ENCODE assay signal across 23 mouse cellular contexts in the genomic region with DNA sequence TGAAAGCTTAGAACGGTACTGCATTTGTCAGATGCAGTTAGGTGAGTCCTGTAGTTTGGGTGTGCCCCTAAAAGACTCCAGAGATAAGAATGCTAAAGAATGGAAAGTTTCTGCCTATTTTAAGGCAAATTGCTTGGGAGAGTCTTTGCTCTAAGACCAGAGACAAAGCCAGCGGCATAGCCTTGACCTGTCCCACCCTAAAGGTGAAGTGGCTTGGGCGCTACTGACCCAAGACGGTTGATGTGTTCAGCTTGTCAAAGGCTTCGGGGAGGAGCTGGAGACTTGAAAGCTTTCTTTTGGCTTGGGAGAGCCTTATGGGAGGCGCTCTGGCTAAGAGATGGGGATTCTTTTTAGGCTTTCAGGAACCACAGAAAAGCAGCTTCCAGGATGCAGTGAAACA. TPM values are rescaled to one million over a fixed set of nuclear protein-coding genes. Genes with fewer than 3 reads are reported as not detected.
DNase-seq lines count a peak whose midpoint lies in the region; TF ChIP-seq lines count a peak whose summit lies in the region.
"Had no signal": no experiment of that assay in that cellular context is flagged by ENCODE, and none has a peak within 500 bp of the region (broad histone marks: within the 10 kb centered on the region; RNA-seq: fewer than 3 reads in every experiment).

No protein-coding gene starts in this region.

- H3K4me1 ChIP-seq in ES-Bruce4 (ENCODE audit: control insufficient read depth, insufficient read depth, low read length) (no peaks in the 10 kb centered on the region), ES-E14 (ENCODE audit: control insufficient read depth in 2 of 2, insufficient read depth in 2 of 2, low read length in 2 of 2, poor library complexity in 1 of 2) (no peaks in the 10 kb centered on the region)
- H3K4me1 ChIP-seq: embryonic facial prominence, embryonic 13.5 days; embryonic facial prominence, embryonic 15.5 days; forebrain, embryonic 10.5 days; forebrain, embryonic 12.5 days had no signal

- no peaks in the 10 kb centered on the region; the same call in 1 of the 2 replicates for H3K36me3 ChIP-seq in ES-Bruce4 (ENCODE audit: control insufficient read depth, insufficient read depth, low read length, poor library complexity, severe bottlenecking)
- peaks cover 8% of the 10 kb centered on the region for H3K36me3 ChIP-seq in ES-E14 (ENCODE audit: control insufficient read depth, insufficient read depth, low read length, poor library complexity, severe bottlenecking)

- TF ChIP-seq POLR2A in ES-Bruce4 (IDR thresholded peaks at IDR 0.05; ENCODE audit: insufficient read depth, low read length), result no peak

- no peaks in the 10 kb centered on the region for H3K27me3 ChIP-seq in ES-Bruce4 (ENCODE audit: control insufficient read depth, insufficient read depth, low read length, poor library complexity, severe bottlenecking)
- H3K27me3 ChIP-seq: CH12.LX; embryonic facial prominence, embryonic 13.5 days; embryonic facial prominence, embryonic 15.5 days; forebrain, embryonic 12.5 days had no signal

- H3K4me3 ChIP-seq in ES-Bruce4 (ENCODE audit: low read depth, low read length) (no peak overlapping the region), ES-E14 (ENCODE audit: insufficient read depth in 1 of 2, low read depth in 1 of 2, low read length in 2 of 2, poor library complexity in 1 of 2, severe bottlenecking in 1 of 2) (no peak overlapping the region)
- H3K4me3 ChIP-seq: embryonic facial prominence, embryonic 13.5 days; embryonic facial prominence, embryonic 15.5 days; erythroblast, embryonic 14.5 days; forebrain, embryonic 10.5 days; forebrain, embryonic 12.5 days had no signal

- in situ Hi-C loops in ES-E14 (cut with MboI; ENCODE audit: low sequenced_read_pairs in 2 of 2, unreplicated experiment in 2 of 2), result no loop called here

- H3K9ac ChIP-seq in ES-Bruce4 (ENCODE audit: low read depth, poor library complexity, severe bottlenecking) (no peak overlapping the region), ES-E14 (ENCODE audit: insufficient read depth, low read depth, low read length, poor library complexity, severe bottlenecking) (no peak overlapping the region)
- H3K9ac ChIP-seq: embryonic facial prominence, embryonic 13.5 days; embryonic facial prominence, embryonic 15.5 days; forebrain, embryonic 12.5 days had no signal

- no peak for TF ChIP-seq CTCF in ES-Bruce4 (IDR thresholded peaks at IDR 0.05; ENCODE audit: low read depth, low read length)

- H3K27ac ChIP-seq in ES-Bruce4 (ENCODE audit: insufficient read depth, low read length) (peak overlapping the region; percentile 94), ES-E14 (ENCODE audit: insufficient read depth, low read depth, low read length, poor library complexity, severe bottlenecking) (peak overlapping the region; percentile 76; the same call in 1 of the 2 replicates)
- H3K27ac ChIP-seq: embryonic facial prominence, embryonic 13.5 days; embryonic facial prominence, embryonic 15.5 days; forebrain, embryonic 10.5 days; forebrain, embryonic 12.5 days had no signal

- H3K9me3 ChIP-seq in ES-Bruce4 (replicated peaks; ENCODE audit: control insufficient read depth, insufficient read depth, low read length, poor library complexity, severe bottlenecking) (peaks cover 64% of the 10 kb centered on the region), ES-E14 (ENCODE audit: control insufficient read depth, insufficient read depth, low read depth, low read length) (peaks cover 45% of the 10 kb centered on the region)

- peak; percentile 83 for TF ChIP-seq EP300 in ES-Bruce4 (IDR thresholded peaks at IDR 0.05; ENCODE audit: insufficient read depth, low read depth, low read length)

- DNase-seq in heart, adult 11 months, result peak; percentile 42
- no peak for DNase-seq in heart, adult 8-10 months (ENCODE audit: low spot score)
- peak; percentile 81 for DNase-seq in ES-E14 (ENCODE audit: low read depth, low spot score)
- peak; percentile 96 for DNase-seq in ZHBTc4 (ENCODE audit: low read depth, low spot score)
- DNase-seq in thymus, postnatal 10 days (ENCODE audit: low spot score in 2 of 2), result no peak
- no peak for DNase-seq in adrenal gland, postnatal 14 days
- DNase-seq: adrenal gland, adult 2 months; adrenal gland, postnatal 10 days; B cell, adult 2 months; cerebellum, adult 11 months; cerebellum, adult 18-20 months; cerebellum, adult 8-10 months; cerebellum, adult 9-11 months; cerebellum, postnatal 14 days; cerebellum, postnatal 36 days; embryo, embryonic 11 days had no signal

TF ChIP-seq in ES-E14, 5 proteins besides CTCF, POLR2A, EP300 and RAD21:
- no peak for TF ChIP-seq MAFK (IDR thresholded peaks at IDR 0.05; ENCODE audit: insufficient read depth, low read depth, low read length)
- TF ChIP-seq CHD2 (IDR thresholded peaks at IDR 0.05; ENCODE audit: low read depth, low read length), result no peak
- TF ChIP-seq HCFC1 (IDR thresholded peaks at IDR 0.05; ENCODE audit: borderline replicate concordance, insufficient read depth, low read length), result no peak

RNA-seq across cellular contexts. Expression of a gene that starts 17.3 kb away (rescaled TPM):
- 1 to 10 TPM; 2.1 to 4.3 (median 3.0) TPM for total RNA-seq in heart, adult 8-10 months (2022)
- 42.6 and 44.9 TPM in 2 replicates for polyA plus RNA-seq in ES-Bruce4 (2011; ENCODE audit: insufficient read depth, insufficient read length, low read depth, missing spikeins)
- total RNA-seq in ES-E14 (2012; rRNA removed), result 29.3 and 32.0 TPM in 2 replicates
- 8.9 and 9.3 TPM in 2 replicates for total RNA-seq in adrenal gland, postnatal 14 days (2021)

RNA-seq across cellular contexts. Expression of a gene that starts 17.4 kb away (rescaled TPM):
- total RNA-seq in heart, adult 8-10 months (2022), result 100 to 1,000 TPM in 2 of 4 experiments, 10 to 100 TPM in 2; 87.8 to 136 (median 109) TPM
- polyA plus RNA-seq in ES-Bruce4 (2011; ENCODE audit: insufficient read depth, insufficient read length, low read depth, missing spikeins), result 16.2 and 19.9 TPM in 2 replicates
- 6.8 and 10.0 TPM in 2 replicates for total RNA-seq in ES-E14 (2012; rRNA removed)
- total RNA-seq in adrenal gland, postnatal 14 days (2021), result 19.0 and 32.0 TPM in 2 replicates

Comparison
In these comparisons a context has a peak if more than half of its experiments do, and no peak if none do; other contexts are left out.
1. DNase-seq: peak in heart, adult 11 months (single experiment), ES-E14 (single experiment) and ZHBTc4 (single experiment); none in heart, adult 8-10 months (single experiment), thymus, postnatal 10 days (0 of 2) and adrenal gland, postnatal 14 days (single experiment).